Mouse (Mus musculus): ENCODE measurements around the gene Acvr2b.

GRCm38 (mm10) chr9:119408898-119409664 lies 7.2 kb downstream of the Acvr2b start:
- TF ChIP-seq CTCF (IDR thresholded peaks at IDR 0.05; ENCODE audit: borderline replicate concordance, extremely low read depth, insufficient read depth, insufficient read length) (no peak), POLR2A (IDR thresholded peaks at IDR 0.05; ENCODE audit: borderline replicate concordance, extremely low read depth, insufficient read depth, insufficient read length, poor library complexity, severe bottlenecking) (no peak)

Data from brain, embryonic 14.5 days (tissue).